Mouse (Mus musculus): ENCODE results near the gene Cxcl12. TPM values are rescaled to one million over a fixed set of nuclear protein-coding genes. Genes with fewer than 3 reads are reported as not detected.
A peak's percentile ranks its signal among the peaks of the same experiment; 100 is the strongest.

Cxcl12 gene
- polyA plus RNA-seq, 1 experiment from 2014 or later: 6.0 TPM

- H3K4me2 ChIP-seq (ENCODE audit: low read depth, low read length): peak overlapping the region; percentile 85
- peaks cover 17% of the 10 kb centered on the region for H3K4me1 ChIP-seq (ENCODE audit: control insufficient read depth, insufficient read depth, low read length)
- no peaks in the 10 kb centered on the region for H3K36me3 ChIP-seq (ENCODE audit: control insufficient read depth, insufficient read depth, low read length)
- H3K27me3 ChIP-seq (ENCODE audit: control insufficient read depth, insufficient read depth, low read length): peaks cover 39% of the 10 kb centered on the region
- H3K9me3 ChIP-seq (ENCODE audit: control insufficient read depth, low read length): no peaks in the 10 kb centered on the region
- H3K4me3 ChIP-seq (ENCODE audit: low read depth, low read length): peak overlapping the region; percentile 46
- H3K27ac ChIP-seq (ENCODE audit: low read depth, low read length): no peak overlapping the region
- no peak for ATAC-seq (ENCODE audit: low read depth)
- WGBS: 26% methylated on average over 10 of the region's 10 CpGs
- H3K9ac ChIP-seq (replicated peaks; ENCODE audit: low read depth, low read length): no peak overlapping the region
These were observed 1.8 kb downstream of the Cxcl12 start for GRCm38 (mm10) chr6:117169910-117170747.

DNA sequence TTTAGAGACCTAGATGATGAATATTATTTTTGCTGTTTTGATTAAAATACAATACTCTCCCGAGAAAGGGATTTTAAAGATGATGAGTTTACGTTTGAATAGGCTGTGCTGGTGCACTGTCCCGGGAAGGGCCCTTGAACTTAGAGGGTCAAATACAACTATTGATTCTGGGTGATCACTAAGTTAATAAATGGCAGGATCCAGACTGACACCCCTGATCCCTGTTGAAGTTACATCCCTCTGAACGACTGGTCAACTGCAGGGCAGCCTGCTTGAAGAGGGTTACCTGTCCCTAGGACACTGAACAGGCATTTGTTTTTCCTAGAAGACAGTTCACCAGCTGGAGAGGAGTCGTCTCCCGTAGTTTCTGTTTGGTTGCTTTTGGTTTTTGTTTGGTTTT is 4.0 kb downstream of the Cxcl12 start:
- Histone ChIP-seq H3K4me3 (ENCODE audit: low read depth, low read length) (no peak overlapping the region), H3K9me3 (ENCODE audit: control insufficient read depth, low read length) (no peaks in the 10 kb centered on the region), H3K4me2 (ENCODE audit: low read depth, low read length) (no peak overlapping the region), H3K9ac (replicated peaks; ENCODE audit: low read depth, low read length) (no peak overlapping the region), H3K27ac (ENCODE audit: low read depth, low read length) (no peak overlapping the region), H3K4me1 (ENCODE audit: control insufficient read depth, insufficient read depth, low read length) (peaks cover 13% of the 10 kb centered on the region), H3K36me3 (ENCODE audit: control insufficient read depth, insufficient read depth, low read length) (no peaks in the 10 kb centered on the region), H3K27me3 (ENCODE audit: control insufficient read depth, insufficient read depth, low read length) (peaks cover 35% of the 10 kb centered on the region)
- 87% methylated on average over 6 of the region's 6 CpGs for whole genome bisulfite sequencing
- no peak for ATAC-seq (ENCODE audit: low read depth)

DNA sequence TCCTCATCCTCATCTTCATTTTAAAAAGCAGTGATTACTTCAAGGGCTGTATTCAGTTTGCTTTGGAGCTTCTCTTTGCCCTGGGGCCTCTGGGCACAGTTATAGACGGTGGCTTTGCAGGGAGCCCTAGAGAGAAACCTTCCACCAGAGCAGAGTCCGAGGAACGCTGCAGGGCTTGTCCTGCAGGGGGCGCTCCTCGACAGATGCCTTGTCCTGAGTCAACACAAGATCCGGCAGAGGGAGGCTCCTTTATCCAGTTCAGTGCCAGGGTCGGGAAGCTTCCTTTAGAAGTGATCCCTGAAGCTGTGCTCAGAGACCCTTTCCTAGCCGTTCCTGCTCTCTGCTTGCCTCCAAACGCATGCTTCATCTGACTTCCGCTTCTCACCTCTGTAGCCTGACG is 5.5 kb downstream of the Cxcl12 start:
- H3K27me3 ChIP-seq (ENCODE audit: control insufficient read depth, insufficient read depth, low read length): peaks cover 27% of the 10 kb centered on the region
- H3K4me2 ChIP-seq (ENCODE audit: low read depth, low read length): no peak overlapping the region
- 14% methylated on average over 11 of the region's 11 CpGs for WGBS
- H3K4me3 ChIP-seq (ENCODE audit: low read depth, low read length): no peak overlapping the region
- no peaks in the 10 kb centered on the region for H3K9me3 ChIP-seq (ENCODE audit: control insufficient read depth, low read length)
- peaks cover 5% of the 10 kb centered on the region for H3K4me1 ChIP-seq (ENCODE audit: control insufficient read depth, insufficient read depth, low read length)
- no peak overlapping the region for H3K27ac ChIP-seq (ENCODE audit: low read depth, low read length)
- ATAC-seq (ENCODE audit: low read depth): peak; percentile 52; the same call in 1 of the 2 replicates
- no peak overlapping the region for H3K9ac ChIP-seq (replicated peaks; ENCODE audit: low read depth, low read length)
- H3K36me3 ChIP-seq (ENCODE audit: control insufficient read depth, insufficient read depth, low read length): no peaks in the 10 kb centered on the region

GRCm38 (mm10) chr6:117175113-117175793 is 6.9 kb downstream of the Cxcl12 start:
- H3K4me3 ChIP-seq (ENCODE audit: low read depth, low read length): no peak overlapping the region
- peaks cover 20% of the 10 kb centered on the region for H3K27me3 ChIP-seq (ENCODE audit: control insufficient read depth, insufficient read depth, low read length)
- ATAC-seq (ENCODE audit: low read depth): 0 out of 2 replicates have a peak, but pooled peaks have one; percentile 28
- WGBS: 46% methylated on average over 2 of the region's 2 CpGs
- H3K4me2 ChIP-seq (ENCODE audit: low read depth, low read length): no peak overlapping the region
- no peak overlapping the region for H3K27ac ChIP-seq (ENCODE audit: low read depth, low read length)
- H3K36me3 ChIP-seq (ENCODE audit: control insufficient read depth, insufficient read depth, low read length): no peaks in the 10 kb centered on the region
- no peaks in the 10 kb centered on the region for H3K4me1 ChIP-seq (ENCODE audit: control insufficient read depth, insufficient read depth, low read length)
- no peaks in the 10 kb centered on the region for H3K9me3 ChIP-seq (ENCODE audit: control insufficient read depth, low read length)
- no peak overlapping the region for H3K9ac ChIP-seq (replicated peaks; ENCODE audit: low read depth, low read length)

DNA sequence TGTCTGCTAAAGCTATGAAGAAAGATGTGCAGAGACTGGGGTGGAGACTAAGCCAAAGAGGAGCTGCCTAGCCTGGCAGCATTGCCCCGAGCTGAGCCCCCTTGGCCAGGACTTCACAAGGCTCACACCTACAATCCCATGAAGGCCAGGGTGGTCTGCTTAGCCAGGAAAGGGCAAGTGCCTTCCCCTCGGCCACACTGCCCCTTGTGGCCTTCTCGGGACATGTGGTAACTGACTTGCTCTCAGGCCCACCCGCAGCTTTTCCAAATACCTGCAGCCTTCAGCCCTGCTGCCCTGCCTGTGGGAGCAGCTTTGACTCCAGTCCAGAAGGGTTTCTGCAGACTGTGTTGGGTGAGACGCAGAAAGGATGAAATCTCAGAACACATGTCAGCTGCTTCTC is 8.1 kb downstream of the Cxcl12 start:
- Histone ChIP-seq H3K4me1 (ENCODE audit: control insufficient read depth, insufficient read depth, low read length) (no peaks in the 10 kb centered on the region), H3K4me3 (ENCODE audit: low read depth, low read length) (no peak overlapping the region), H3K4me2 (ENCODE audit: low read depth, low read length) (no peak overlapping the region), H3K27ac (ENCODE audit: low read depth, low read length) (no peak overlapping the region), H3K9me3 (ENCODE audit: control insufficient read depth, low read length) (no peaks in the 10 kb centered on the region), H3K27me3 (ENCODE audit: control insufficient read depth, insufficient read depth, low read length) (peaks cover 9% of the 10 kb centered on the region), H3K9ac (replicated peaks; ENCODE audit: low read depth, low read length) (no peak overlapping the region), H3K36me3 (ENCODE audit: control insufficient read depth, insufficient read depth, low read length) (no peaks in the 10 kb centered on the region)
- no peak for ATAC-seq (ENCODE audit: low read depth)
- WGBS: 24% methylated on average over 5 of the region's 5 CpGs

DNA sequence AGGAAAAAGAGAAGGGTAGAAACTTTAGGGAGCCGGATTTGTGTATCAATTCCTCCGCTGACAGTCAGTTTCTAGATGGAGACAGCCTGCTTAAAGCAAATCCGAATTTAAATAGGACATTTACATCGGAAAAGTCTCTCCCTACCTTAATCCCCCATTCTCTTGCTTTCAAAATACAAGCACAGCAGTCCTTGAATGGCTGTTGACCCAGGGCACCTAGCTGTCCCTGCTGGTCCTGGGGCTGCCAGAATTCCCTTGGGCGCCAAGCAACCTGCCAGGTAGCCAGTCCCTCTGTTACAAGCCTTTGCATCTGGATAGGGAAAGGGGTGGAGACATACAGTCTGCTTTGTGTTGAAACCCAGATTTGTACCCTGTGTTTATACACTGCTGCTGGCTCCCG is 12.0 kb downstream of the Cxcl12 start:
- Histone ChIP-seq H3K27me3 (ENCODE audit: control insufficient read depth, insufficient read depth, low read length) (no peaks in the 10 kb centered on the region), H3K9me3 (ENCODE audit: control insufficient read depth, low read length) (no peaks in the 10 kb centered on the region), H3K36me3 (ENCODE audit: control insufficient read depth, insufficient read depth, low read length) (no peaks in the 10 kb centered on the region), H3K4me2 (ENCODE audit: low read depth, low read length) (no peak overlapping the region), H3K9ac (replicated peaks; ENCODE audit: low read depth, low read length) (no peak overlapping the region), H3K4me3 (ENCODE audit: low read depth, low read length) (no peak overlapping the region), H3K27ac (ENCODE audit: low read depth, low read length) (no peak overlapping the region), H3K4me1 (ENCODE audit: control insufficient read depth, insufficient read depth, low read length) (no peaks in the 10 kb centered on the region)
- 41% methylated on average over 6 of the region's 6 CpGs for WGBS
- no peak for ATAC-seq (ENCODE audit: low read depth)

GRCm38 (mm10) chr6:117185381-117185780 is 17.0 kb downstream of the Cxcl12 start:
- H3K27ac ChIP-seq (ENCODE audit: low read depth, low read length): no peak overlapping the region
- H3K4me2 ChIP-seq (ENCODE audit: low read depth, low read length): no peak overlapping the region
- no peaks in the 10 kb centered on the region for H3K36me3 ChIP-seq (ENCODE audit: control insufficient read depth, insufficient read depth, low read length)
- H3K9ac ChIP-seq (replicated peaks; ENCODE audit: low read depth, low read length): no peak overlapping the region
- no peaks in the 10 kb centered on the region for H3K27me3 ChIP-seq (ENCODE audit: control insufficient read depth, insufficient read depth, low read length)
- H3K4me1 ChIP-seq (ENCODE audit: control insufficient read depth, insufficient read depth, low read length): no peaks in the 10 kb centered on the region
- H3K4me3 ChIP-seq (ENCODE audit: low read depth, low read length): no peak overlapping the region
- WGBS: 89% methylated on average over 4 of the region's 4 CpGs
- no peak for ATAC-seq (ENCODE audit: low read depth)
- H3K9me3 ChIP-seq (ENCODE audit: control insufficient read depth, low read length): no peaks in the 10 kb centered on the region

DNA sequence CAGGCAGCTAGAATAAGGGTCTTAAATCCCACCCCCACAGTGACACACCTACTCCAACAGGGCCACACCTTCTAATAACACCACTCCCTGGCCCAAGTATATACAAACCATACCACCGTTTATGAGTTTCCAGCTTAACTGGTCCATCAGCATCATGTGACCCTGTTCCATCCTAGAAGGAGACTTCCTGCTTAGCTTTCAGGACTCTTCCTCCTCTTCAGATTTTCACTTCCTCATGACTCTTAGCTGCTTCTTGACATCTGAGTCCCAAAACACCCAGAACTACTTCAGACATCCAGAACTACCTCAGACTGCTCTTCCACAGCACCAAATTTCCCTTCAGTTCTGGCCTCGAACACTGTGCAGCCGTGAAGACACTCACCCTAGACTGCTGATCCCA is 22.1 kb downstream of the Cxcl12 start:
- Histone ChIP-seq H3K4me3 (ENCODE audit: low read depth, low read length) (no peak overlapping the region), H3K9me3 (ENCODE audit: control insufficient read depth, low read length) (no peaks in the 10 kb centered on the region), H3K9ac (replicated peaks; ENCODE audit: low read depth, low read length) (no peak overlapping the region), H3K27ac (ENCODE audit: low read depth, low read length) (no peak overlapping the region), H3K36me3 (ENCODE audit: control insufficient read depth, insufficient read depth, low read length) (no peaks in the 10 kb centered on the region), H3K4me2 (ENCODE audit: low read depth, low read length) (no peak overlapping the region), H3K4me1 (ENCODE audit: control insufficient read depth, insufficient read depth, low read length) (no peaks in the 10 kb centered on the region), H3K27me3 (ENCODE audit: control insufficient read depth, insufficient read depth, low read length) (no peaks in the 10 kb centered on the region)
- ATAC-seq (ENCODE audit: low read depth): no peak
- WGBS: 94% methylated on average over 3 of the region's 3 CpGs

DNA sequence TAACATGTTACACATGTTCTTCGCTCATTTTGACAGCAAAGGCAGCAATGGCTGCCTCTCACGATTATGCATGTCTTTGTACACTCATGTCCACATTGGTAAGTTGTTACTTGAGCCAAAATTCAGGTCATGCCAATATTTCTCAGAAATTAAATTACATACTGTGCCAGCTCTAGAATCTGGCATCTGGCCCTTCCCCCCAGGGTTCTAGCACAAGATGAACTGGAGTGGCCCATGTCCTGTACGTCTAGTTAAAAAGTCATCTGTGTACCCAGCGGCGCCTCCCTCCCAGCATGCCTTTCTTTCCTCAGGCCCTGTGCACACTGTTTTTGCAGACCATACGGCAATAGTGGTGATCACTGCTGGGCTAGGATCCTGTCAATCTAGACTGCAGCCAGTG is 23.4 kb downstream of the Cxcl12 start:
- WGBS: 91% methylated on average over 6 of the region's 6 CpGs

More for the DNA sequence above, 23.4 kb downstream of the Cxcl12 start:
- no peak overlapping the region for H3K4me2 ChIP-seq (ENCODE audit: low read depth, low read length)
- H3K36me3 ChIP-seq (ENCODE audit: control insufficient read depth, insufficient read depth, low read length): no peaks in the 10 kb centered on the region
- H3K27me3 ChIP-seq (ENCODE audit: control insufficient read depth, insufficient read depth, low read length): no peaks in the 10 kb centered on the region
- ATAC-seq (ENCODE audit: low read depth): no peak
- no peak overlapping the region for H3K27ac ChIP-seq (ENCODE audit: low read depth, low read length)
- no peak overlapping the region for H3K9ac ChIP-seq (replicated peaks; ENCODE audit: low read depth, low read length)
- H3K9me3 ChIP-seq (ENCODE audit: control insufficient read depth, low read length): no peaks in the 10 kb centered on the region
- no peaks in the 10 kb centered on the region for H3K4me1 ChIP-seq (ENCODE audit: control insufficient read depth, insufficient read depth, low read length)
- no peak overlapping the region for H3K4me3 ChIP-seq (ENCODE audit: low read depth, low read length)

Data from neural tube, embryonic 14.5 days (tissue).